Mouse (Mus musculus) left cerebral cortex, postnatal 4 days (tissue): ENCODE results near the gene Aplp1. TPM values are rescaled to one million over a fixed set of nuclear protein-coding genes. Genes with fewer than 3 reads are reported as not detected.

ENCODE experiments used
- DNase-seq: peaks from one replicate; pipeline ENCODE4 v3.0.0-alpha.2; 2022
- intact Hi-C: fragments of 180-260 bp; cut with DNase I; formaldehyde crosslinking; loops from one replicate; pipeline ENCODE4 v1.15.1; 2025
- total RNA-seq, 2 experiments: library from RNA; stranded (reverse); gene quantifications; 2 replicates each; pipeline ENCODE4 v1.2.3; 2021

The Aplp1 gene
- total RNA-seq, 2 experiments from 2014 or later, result 739 to 767 TPM

GRCm38 (mm10) chr7:30453766-30454165, 8.4 kb upstream of the Aplp1 start:
- intact Hi-C loops, result no loop called here
- DNase-seq, result no peak

GRCm38 (mm10) chr7:30453327-30453726, 8.0 kb upstream of the Aplp1 start:
- intact Hi-C loops, result no loop called here
- DNase-seq, result no peak

GRCm38 (mm10) chr7:30450241-30450640, 4.9 kb upstream of the Aplp1 start:
- intact Hi-C loops, result no loop called here
- no peak for DNase-seq

GRCm38 (mm10) chr7:30444154-30444970, 973 bp downstream of the Aplp1 start:
- intact Hi-C loops, result loop anchor here (5.0 kb wide), 1 partner anchor 33 kb away; no protein-coding TSS in a partner anchor
- DNase-seq, result peak; percentile 78

GRCm38 (mm10) chr7:30443696-30444095, 1.6 kb downstream of the Aplp1 start:
- intact Hi-C loops, result loop anchor here (5.0 kb wide), 1 partner anchor 34 kb away; no protein-coding TSS in a partner anchor
- DNase-seq, result no peak

- intact Hi-C loops, result loop anchor here (5.0 kb wide), 1 partner anchor 37 kb away; no protein-coding TSS in a partner anchor
- peak; percentile 73 for DNase-seq
Observed at GRCm38 (mm10) chr7:30440697-30441096, 4.6 kb downstream of the Aplp1 start.

GRCm38 (mm10) chr7:30439734-30440133, 5.6 kb downstream of the Aplp1 start:
- DNase-seq, result no peak
- intact Hi-C loops, result loop anchor here (5.0 kb wide), 1 partner anchor 38 kb away; no protein-coding TSS in a partner anchor

- intact Hi-C loops, result no loop called here
- no peak for DNase-seq
Observed at GRCm38 (mm10) chr7:30436879-30437278, 8.5 kb downstream of the Aplp1 start.

GRCm38 (mm10) chr7:30435156-30435555, 10.2 kb downstream of the Aplp1 start:
- DNase-seq, result no peak
- intact Hi-C loops, result no loop called here

- DNase-seq, result no peak
- intact Hi-C loops, result loop anchor here (5.0 kb wide), 1 partner anchor 97 kb away; no protein-coding TSS in a partner anchor
Observed at GRCm38 (mm10) chr7:30434701-30435100, 10.6 kb downstream of the Aplp1 start.

GRCm38 (mm10) chr7:30434238-30434637, 11.1 kb downstream of the Aplp1 start:
- DNase-seq, result no peak

GRCm38 (mm10) chr7:30431793-30432192, 13.5 kb downstream of the Aplp1 start:
- intact Hi-C loops, result loop anchor here (5.0 kb wide), 1 partner anchor 94 kb away; no protein-coding TSS in a partner anchor

More at GRCm38 (mm10) chr7:30434238-30434637, 11.1 kb downstream of the Aplp1 start:
- intact Hi-C loops, result loop anchor here (5.0 kb wide), 1 partner anchor 97 kb away; no protein-coding TSS in a partner anchor

GRCm38 (mm10) chr7:30430191-30430590, 15.1 kb downstream of the Aplp1 start:
- intact Hi-C loops, result loop anchor here (5.0 kb wide), 1 partner anchor 93 kb away; no protein-coding TSS in a partner anchor
- DNase-seq, result no peak

More at GRCm38 (mm10) chr7:30431793-30432192, 13.5 kb downstream of the Aplp1 start:
- DNase-seq, result peak; percentile 87

GRCm38 (mm10) chr7:30429327-30429726, 16.0 kb downstream of the Aplp1 start:
- no peak for DNase-seq
- intact Hi-C loops, result loop anchor here (10.0 kb wide), 1 partner anchor 55 kb away; no protein-coding TSS in a partner anchor

GRCm38 (mm10) chr7:30423071-30423641, 22.2 kb downstream of the Aplp1 start:
- no peak for DNase-seq
- intact Hi-C loops, result loop anchor here (10.0 kb wide), 1 partner anchor 48 kb away; no protein-coding TSS in a partner anchor

GRCm38 (mm10) chr7:30422560-30422959, 22.8 kb downstream of the Aplp1 start:
- intact Hi-C loops, result loop anchor here (10.0 kb wide), 1 partner anchor 48 kb away; no protein-coding TSS in a partner anchor
- no peak for DNase-seq

GRCm38 (mm10) chr7:30421890-30422435, 23.4 kb downstream of the Aplp1 start:
- intact Hi-C loops, result loop anchor here (10.0 kb wide), 1 partner anchor 47 kb away; no protein-coding TSS in a partner anchor
- peak; percentile 91 for DNase-seq

GRCm38 (mm10) chr7:30421175-30421889, 24.0 kb downstream of the Aplp1 start, which contains the start of gene Nfkbid:
Gene Nfkbid, plus strand, starts transcription at chr7:30421732.
- intact Hi-C loops, result loop anchor here (10.0 kb wide), 1 partner anchor 47 kb away; no protein-coding TSS in a partner anchor
- no peak for DNase-seq

- no peak for DNase-seq
Observed at GRCm38 (mm10) chr7:30420673-30421072, 24.7 kb downstream of the Aplp1 start.

More at GRCm38 (mm10) chr7:30420673-30421072, 24.7 kb downstream of the Aplp1 start:
- intact Hi-C loops, result loop anchor here (10.0 kb wide), 1 partner anchor 46 kb away; no protein-coding TSS in a partner anchor
